Mouse (Mus musculus) limb, embryonic 10.5 days (tissue): Measurements from ENCODE around the gene Icosl. TPM values are rescaled to one million over a fixed set of nuclear protein-coding genes. Genes with fewer than 3 reads are reported as not detected.
"Not testable (repeated sequence)": the region's sequence is repeated elsewhere in the genome, so short reads cannot be mapped to it uniquely, and the experiment has no call there.

Source experiments
- DNase-seq: peaks from one replicate; pipeline ENCODE4 v3.0.0-alpha.2; 2017; ENCODE audit warnings: low spot score
- H3K27ac ChIP-seq: fragments of 300-500 bp; sonication (generic); 2 replicates; pipeline ENCODE4 v1.5.1; 2016; ENCODE audit warnings: mild to moderate bottlenecking
- H3K27me3 ChIP-seq: fragments of 300-500 bp; sonication (generic); 2 replicates; pipeline ENCODE4 v1.6.1; 2016; ENCODE audit warnings: low read depth, mild to moderate bottlenecking; ENCODE audit not compliant: poor library complexity, severe bottlenecking
- H3K36me3 ChIP-seq: fragments of 300-500 bp; sonication (generic); 2 replicates; pipeline ENCODE4 v1.6.1; 2016; ENCODE audit warnings: mild to moderate bottlenecking, moderate library complexity
- H3K4me1 ChIP-seq: fragments of 300-500 bp; sonication (generic); 2 replicates; pipeline ENCODE4 v1.6.1; 2016
- H3K4me3 ChIP-seq: fragments of 300-500 bp; sonication (generic); 2 replicates; pipeline ENCODE4 v1.5.1; 2016; ENCODE audit warnings: mild to moderate bottlenecking, moderate library complexity
- H3K9me3 ChIP-seq: fragments of 300-500 bp; sonication (generic); replicated peaks from 2 replicates; pipeline ENCODE4 v1.6.1; 2016; ENCODE audit warnings: mild to moderate bottlenecking
- WGBS: fragments of 180-500 bp; shearing (Covaris S2); methylation state at CpG from one replicate; pipeline ENCODE4 v1.1.7; 2016; 5-methylcytosine and 5-hydroxymethylcytosine counted together
- polyA plus RNA-seq: library from polyadenylated mRNA; unstranded; fragments of >200 nt; fragmentation: Nextera tagmentation; extraction: Ambion mirVana; gene quantifications from 2 replicates; pipeline ENCODE4 v1.2.1, GENCODE M21; 2016

The Icosl gene
- polyA plus RNA-seq, 1 experiment from 2014 or later, result 2.6 TPM

- H3K4me1 ChIP-seq, result peaks cover 11% of the 10 kb centered on the region
- H3K36me3 ChIP-seq, result no peaks in the 10 kb centered on the region
- no peak for DNase-seq
- peak overlapping the region; percentile 46 for H3K4me3 ChIP-seq
- 0 out of 2 replicates have a peak, but pooled peaks cover 2% of the 10 kb centered on the region for H3K9me3 ChIP-seq
- WGBS, result 29% methylated on average over 16 of the region's 16 CpGs
- H3K27ac ChIP-seq, result peak overlapping the region; percentile 27; the same call in 1 of the 2 replicates
- no peaks in the 10 kb centered on the region for H3K27me3 ChIP-seq
These were observed 32.1 kb downstream of the Icosl start for GRCm38 (mm10) chr10:78100989-78101780.

- Histone ChIP-seq H3K4me3 (no peak overlapping the region), H3K9me3 (no peaks in the 10 kb centered on the region), H3K4me1 (peaks cover 11% of the 10 kb centered on the region), H3K27me3 (no peaks in the 10 kb centered on the region), H3K36me3 (no peaks in the 10 kb centered on the region), H3K27ac (no peak overlapping the region)
- WGBS, result 71% methylated on average over 11 of the region's 11 CpGs
- no peak for DNase-seq
These were observed 35.7 kb downstream of the Icosl start for GRCm38 (mm10) chr10:78104555-78105490.

- H3K4me3 ChIP-seq, result no peak overlapping the region
- 88% methylated on average over 12 of the region's 12 CpGs for WGBS
- no peaks in the 10 kb centered on the region for H3K36me3 ChIP-seq
These were observed 36.4 kb downstream of the Icosl start for GRCm38 (mm10) chr10:78105548-78105947.

GRCm38 (mm10) chr10:78114521-78115092 is 45.5 kb downstream of the Icosl start:
- H3K27ac ChIP-seq, result no peak overlapping the region
- no peak for DNase-seq
- 86% methylated on average over 4 of the region's 4 CpGs for WGBS
- H3K36me3 ChIP-seq, result no peaks in the 10 kb centered on the region
- no peak overlapping the region for H3K4me3 ChIP-seq
- no peaks in the 10 kb centered on the region for H3K27me3 ChIP-seq
- H3K4me1 ChIP-seq, result no peaks in the 10 kb centered on the region
- no peaks in the 10 kb centered on the region for H3K9me3 ChIP-seq

More at GRCm38 (mm10) chr10:78105548-78105947, 36.4 kb downstream of the Icosl start:
- Histone ChIP-seq H3K27ac (no peak overlapping the region), H3K4me1 (peaks cover 11% of the 10 kb centered on the region), H3K27me3 (no peaks in the 10 kb centered on the region), H3K9me3 (no peaks in the 10 kb centered on the region)
- no peak for DNase-seq

GRCm38 (mm10) chr10:78115153-78115552 is 46.1 kb downstream of the Icosl start:
- Histone ChIP-seq H3K27me3 (no peaks in the 10 kb centered on the region), H3K36me3 (no peaks in the 10 kb centered on the region), H3K27ac (no peak overlapping the region), H3K4me1 (no peaks in the 10 kb centered on the region), H3K4me3 (no peak overlapping the region), H3K9me3 (no peaks in the 10 kb centered on the region)
- 79% methylated on average over 2 of the region's 2 CpGs for WGBS
- DNase-seq, result no peak

- no peaks in the 10 kb centered on the region for H3K27me3 ChIP-seq
- H3K27ac ChIP-seq, result no peak overlapping the region
- DNase-seq, result no peak
- H3K36me3 ChIP-seq, result no peaks in the 10 kb centered on the region
- H3K9me3 ChIP-seq, result no peaks in the 10 kb centered on the region
- H3K4me1 ChIP-seq, result peaks cover 4% of the 10 kb centered on the region; the same call in 1 of the 2 replicates
- no peak overlapping the region for H3K4me3 ChIP-seq
- WGBS, result 90% methylated on average over 4 of the region's 4 CpGs
These were observed 50.3 kb downstream of the Icosl start for GRCm38 (mm10) chr10:78119422-78119821.

- H3K27me3 ChIP-seq, H3K27ac ChIP-seq, H3K36me3 ChIP-seq, H3K4me3 ChIP-seq, H3K4me1 ChIP-seq, DNase-seq, H3K9me3 ChIP-seq: not testable (repeated sequence)
- 75% methylated on average over 6 of the region's 6 CpGs for WGBS
These were observed 55.0 kb downstream of the Icosl start for GRCm38 (mm10) chr10:78124137-78124536.

- H3K4me1 ChIP-seq, H3K27ac ChIP-seq, H3K4me3 ChIP-seq, H3K27me3 ChIP-seq, H3K9me3 ChIP-seq, DNase-seq, H3K36me3 ChIP-seq: not testable (repeated sequence)
- WGBS, result 62% methylated on average over 8 of the region's 8 CpGs
These were observed 56.0 kb downstream of the Icosl start for GRCm38 (mm10) chr10:78125061-78125460.

GRCm38 (mm10) chr10:78126311-78126710 is 57.2 kb downstream of the Icosl start:
- 96% methylated on average over 5 of the region's 5 CpGs for WGBS
- Histone ChIP-seq H3K36me3 (no peaks in the 10 kb centered on the region), H3K4me3 (no peak overlapping the region), H3K4me1 (peaks cover 9% of the 10 kb centered on the region; the same call in 1 of the 2 replicates), H3K9me3 (no peaks in the 10 kb centered on the region), H3K27ac (no peak overlapping the region), H3K27me3 (no peaks in the 10 kb centered on the region)
- DNase-seq, result no peak

- Histone ChIP-seq H3K4me1 (peaks cover 9% of the 10 kb centered on the region; the same call in 1 of the 2 replicates), H3K36me3 (no peaks in the 10 kb centered on the region), H3K4me3 (no peak overlapping the region), H3K9me3 (no peaks in the 10 kb centered on the region), H3K27ac (no peak overlapping the region), H3K27me3 (no peaks in the 10 kb centered on the region)
- no peak for DNase-seq
- 78% methylated on average over 9 of the region's 9 CpGs for WGBS
These were observed 58.2 kb downstream of the Icosl start for GRCm38 (mm10) chr10:78127046-78127870.

- Histone ChIP-seq H3K4me1 (peaks cover 9% of the 10 kb centered on the region; the same call in 1 of the 2 replicates), H3K27ac (no peak overlapping the region), H3K4me3 (no peak overlapping the region), H3K36me3 (no peaks in the 10 kb centered on the region), H3K27me3 (no peaks in the 10 kb centered on the region), H3K9me3 (no peaks in the 10 kb centered on the region)
- no peak for DNase-seq
- WGBS, result 27% methylated on average over 1 of the region's 1 CpGs
These were observed 58.8 kb downstream of the Icosl start for GRCm38 (mm10) chr10:78127931-78128330.

GRCm38 (mm10) chr10:78128647-78129046 is 59.5 kb downstream of the Icosl start:
- Histone ChIP-seq H3K4me1 (peaks cover 9% of the 10 kb centered on the region; the same call in 1 of the 2 replicates), H3K9me3 (no peaks in the 10 kb centered on the region)
- WGBS, result 93% methylated on average over 2 of the region's 2 CpGs

More at GRCm38 (mm10) chr10:78128647-78129046, 59.5 kb downstream of the Icosl start:
- Histone ChIP-seq H3K36me3 (no peaks in the 10 kb centered on the region), H3K4me3 (no peak overlapping the region), H3K27ac (no peak overlapping the region), H3K27me3 (no peaks in the 10 kb centered on the region)
- no peak for DNase-seq
